Comparison of ENCODE assay signal across 8 mouse cellular contexts in the genomic region with DNA sequence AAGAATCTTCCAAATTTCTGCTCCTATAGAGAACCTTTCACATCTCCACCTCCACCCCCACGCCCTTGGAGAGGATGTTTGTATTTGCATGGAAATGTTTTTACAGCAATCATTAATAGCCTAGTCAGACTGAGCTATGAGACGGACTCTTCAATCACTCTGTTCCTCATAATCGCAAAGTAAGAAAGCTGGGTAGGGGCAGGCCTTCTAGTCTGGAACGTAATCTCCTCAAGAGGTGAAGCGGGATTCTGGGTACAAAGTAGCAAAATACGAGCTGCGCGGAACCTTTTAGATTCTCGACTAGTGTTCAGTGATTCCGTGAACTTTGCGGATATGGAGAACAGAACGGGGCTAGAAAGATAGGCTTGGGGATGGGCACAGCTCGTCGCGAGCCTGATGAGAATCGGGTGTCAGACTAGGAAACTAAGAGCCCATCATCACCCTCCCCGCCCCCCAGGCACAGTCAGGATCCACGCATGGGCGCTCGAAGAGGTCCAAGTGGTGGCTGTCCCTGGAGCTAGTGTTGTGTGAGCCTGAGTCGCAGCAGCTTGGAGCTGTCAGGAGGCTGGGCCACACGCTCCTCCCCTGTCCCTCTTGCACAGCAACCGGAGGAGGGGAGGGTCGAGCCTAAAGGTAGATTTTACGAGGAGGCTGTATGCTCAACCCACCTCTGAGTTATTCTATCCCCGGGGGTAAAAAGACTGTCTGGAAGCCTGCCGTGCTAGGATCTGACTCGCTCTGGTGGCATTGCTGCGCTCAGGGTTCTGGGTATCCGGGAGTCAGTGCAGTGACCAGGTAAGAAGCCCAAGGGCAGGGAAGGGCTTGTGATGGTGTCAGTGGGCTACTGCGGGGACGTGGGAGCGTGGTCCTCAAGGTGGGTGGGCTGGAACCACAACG. TPM values are rescaled to one million over a fixed set of nuclear protein-coding genes. Genes with fewer than 3 reads are reported as not detected.
DNase-seq lines count a peak whose midpoint lies in the region; ATAC-seq and TF ChIP-seq lines count a peak whose summit lies in the region.

A gene (plus strand): TSS at position 107 of the 897 bp plus-strand sequence.

- peak within 1 kb of the TSS; percentile 77 for H3K4me2 ChIP-seq in forebrain, postnatal 0 days (ENCODE audit: low read depth)
- H3K4me2 ChIP-seq in lung, embryonic 16.5 days (ENCODE audit: low read depth, low read length), result peak within 1 kb of the TSS; percentile 95

- intact Hi-C loops in heart, postnatal 14 days (cut with DNase I), result no loop called here

- no peaks in the 10 kb centered on the region for H3K9me3 ChIP-seq in ES-E14 (ENCODE audit: control insufficient read depth, insufficient read depth, low read depth, low read length)
- no peaks in the 10 kb centered on the region for H3K9me3 ChIP-seq in forebrain, postnatal 0 days (ENCODE audit: low read length)
- no peaks in the 10 kb centered on the region for H3K9me3 ChIP-seq in lung, embryonic 16.5 days (ENCODE audit: control insufficient read depth, low read length)

- H3K36me3 ChIP-seq in ES-E14 (ENCODE audit: control insufficient read depth, insufficient read depth, low read length, poor library complexity, severe bottlenecking), result no peaks in the 10 kb centered on the region
- no peaks in the 10 kb centered on the region for H3K36me3 ChIP-seq in forebrain, postnatal 0 days (ENCODE audit: insufficient read depth)
- no peaks in the 10 kb centered on the region for H3K36me3 ChIP-seq in lung, embryonic 16.5 days (ENCODE audit: control insufficient read depth, insufficient read depth, low read length)

- DNase-seq in ES-E14 (ENCODE audit: low read depth, low spot score), result no peak
- peak; percentile 13 for DNase-seq in cerebellum, adult 11-12 months
- DNase-seq in forebrain, postnatal 0 days, result peak; percentile 58
- DNase-seq in heart, postnatal 14 days, result peak; percentile 39 to 45
- DNase-seq in layer of hippocampus, adult 18-20 months (ENCODE audit: low spot score in 2 of 2), result peak; percentile 31 to 73
- peak; percentile 65 for DNase-seq in retina, embryonic 14.5 days (ENCODE audit: low spot score)

- under 1% methylated on average over 34 of the region's 34 CpGs for WGBS in forebrain, postnatal 0 days
- under 1% methylated on average over 34 of the region's 34 CpGs for WGBS in lung, embryonic 16.5 days

- no peak within 1 kb of the TSS for H3K27ac ChIP-seq in ES-E14 (ENCODE audit: insufficient read depth, low read depth, low read length, poor library complexity, severe bottlenecking)
- no peak within 1 kb of the TSS for H3K27ac ChIP-seq in forebrain, postnatal 0 days (ENCODE audit: low read depth, low read length)
- peak within 1 kb of the TSS; percentile 57 for H3K27ac ChIP-seq in lung, embryonic 16.5 days (ENCODE audit: low read length)

- ATAC-seq in forebrain, postnatal 0 days, result peak; percentile 90
- ATAC-seq in lung, embryonic 16.5 days (ENCODE audit: low read depth), result peak; percentile 90
- no peak for ATAC-seq in erythroid progenitor cell, adult 5-6 weeks (replicated peaks; ENCODE audit: low FRiP score, poor library complexity, severe bottlenecking)

- no peak for TF ChIP-seq CTCF in forebrain, postnatal 0 days (IDR thresholded peaks at IDR 0.05; ENCODE audit: low read depth)

- in situ Hi-C loops in ES-E14 (cut with MboI; ENCODE audit: low sequenced_read_pairs in 2 of 2, unreplicated experiment in 2 of 2), result no loop called here

- no peaks in the 10 kb centered on the region for H3K27me3 ChIP-seq in forebrain, postnatal 0 days (ENCODE audit: insufficient read depth, low read length)
- no peaks in the 10 kb centered on the region for H3K27me3 ChIP-seq in lung, embryonic 16.5 days (ENCODE audit: control insufficient read depth, insufficient read depth, low read depth, low read length)

- H3K4me3 ChIP-seq in ES-E14 (ENCODE audit: insufficient read depth in 1 of 2, low read depth in 1 of 2, low read length in 2 of 2, poor library complexity in 1 of 2, severe bottlenecking in 1 of 2), result peak within 1 kb of the TSS; percentile 21 to 59
- peak within 1 kb of the TSS; percentile 40 for H3K4me3 ChIP-seq in forebrain, postnatal 0 days (ENCODE audit: low read depth, low read length)
- H3K4me3 ChIP-seq in lung, embryonic 16.5 days (ENCODE audit: low read length), result peak within 1 kb of the TSS; percentile 58

- peak within 1 kb of the TSS; percentile 1; the same call in 1 of the 2 replicates for H3K9ac ChIP-seq in ES-E14 (ENCODE audit: insufficient read depth, low read depth, low read length, poor library complexity, severe bottlenecking)
- peak within 1 kb of the TSS; percentile 59 for H3K9ac ChIP-seq in forebrain, postnatal 0 days
- peak within 1 kb of the TSS; percentile 66 for H3K9ac ChIP-seq in lung, embryonic 16.5 days (ENCODE audit: low read length)

- peaks cover 0 to 8% of the 10 kb centered on the region in 2 experiments; a peak in 2 of 4 replicates for H3K4me1 ChIP-seq in ES-E14 (ENCODE audit: control insufficient read depth in 2 of 2, insufficient read depth in 2 of 2, low read length in 2 of 2, poor library complexity in 1 of 2)
- H3K4me1 ChIP-seq in forebrain, postnatal 0 days (ENCODE audit: insufficient read depth), result peaks cover 5% of the 10 kb centered on the region; the same call in 1 of the 2 replicates
- peaks cover 5% of the 10 kb centered on the region; the same call in 1 of the 2 replicates for H3K4me1 ChIP-seq in lung, embryonic 16.5 days (replicated peaks; ENCODE audit: control insufficient read depth, insufficient read depth, low read length)

TF ChIP-seq in ES-E14, 5 proteins besides CTCF, POLR2A, EP300 and RAD21:
- no peak for TF ChIP-seq CHD2 (IDR thresholded peaks at IDR 0.05; ENCODE audit: low read depth, low read length)
- no peak for TF ChIP-seq ZC3H11A (IDR thresholded peaks at IDR 0.05; ENCODE audit: borderline replicate concordance, low read depth, low read length)
- no peak for TF ChIP-seq ZNF384 (IDR thresholded peaks at IDR 0.05; ENCODE audit: low read depth, low read length)
- TF ChIP-seq MAFK (IDR thresholded peaks at IDR 0.05; ENCODE audit: insufficient read depth, low read depth, low read length), result no peak
- TF ChIP-seq HCFC1 (IDR thresholded peaks at IDR 0.05; ENCODE audit: borderline replicate concordance, insufficient read depth, low read length), result no peak
TF ChIP-seq in ES-E14: peak in this region for 0.

RNA-seq across cellular contexts. Expression of the gene that starts here (rescaled TPM):
- total RNA-seq in ES-E14 (2012; rRNA removed), result 4.2 and 5.7 TPM in 2 replicates
- 26.8 and 33.7 TPM in 2 replicates for total RNA-seq in forebrain, postnatal 0 days (2014; rRNA removed)
- polyA plus RNA-seq in forebrain, postnatal 0 days (2015; fragmentation: Nextera tagmentation; extraction: Ambion mirVana), result 33.0 and 76.9 TPM in 2 replicates
- total RNA-seq in heart, postnatal 14 days (2021), result 1 to 10 TPM; 5.1 to 7.2 TPM
- total RNA-seq in layer of hippocampus, adult 18-20 months (2021), result 100 to 1,000 TPM in 1 of 2 experiments, 10 to 100 TPM in 1; 99.2 to 113 TPM
- 10.9 and 11.3 TPM in 2 replicates for polyA plus RNA-seq in lung, embryonic 16.5 days (2015; fragmentation: Nextera tagmentation; extraction: Ambion mirVana)
- total RNA-seq in erythroid progenitor cell, adult 5-6 weeks (2015; ENCODE audit: low replicate concordance), result 8.8 and 14.1 TPM in 2 replicates
- 6.9 and 15.0 TPM in 2 replicates for total RNA-seq in erythroid progenitor cell, adult 5-6 weeks (2017; ENCODE audit: low replicate concordance)

Comparison
In these comparisons a context has a peak if more than half of its experiments do, and no peak if none do; other contexts are left out.
1. H3K9ac ChIP-seq: peak in every context shown above with its lines; median percentile 66 in lung, embryonic 16.5 days; 59 in forebrain, postnatal 0 days; 1 in ES-E14.